Mouse (Mus musculus): ENCODE measurements at regions not wholly inside any gene's neighbourhood (a gene's known extent, or its start where the extent isn't known, plus 50 kb on each side); places are given as distances from the start of the nearest gene placed in this dataset.

DNA sequence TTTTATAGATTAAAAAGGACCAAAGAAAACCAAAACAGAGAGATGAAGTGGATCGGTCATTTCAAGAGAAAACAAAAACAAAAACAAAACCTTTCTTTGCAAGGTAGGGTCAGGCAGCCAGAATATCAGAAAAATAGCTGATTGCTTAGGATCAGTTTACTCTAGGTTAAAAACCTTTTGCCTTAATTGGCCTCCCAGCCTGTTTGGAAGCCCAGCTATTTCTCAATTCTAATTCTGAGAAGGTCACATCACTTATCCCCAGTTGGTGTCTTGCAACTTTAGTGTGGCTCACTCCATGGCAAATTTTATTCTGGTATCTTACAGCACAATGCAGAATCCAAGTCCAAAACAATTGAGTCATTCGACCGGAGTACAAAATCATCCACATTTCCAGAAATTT is 70.0 kb downstream of the 1190002N15Rik start:
- H3K36me3 ChIP-seq, result no peaks in the 10 kb centered on the region
- H3K9me3 ChIP-seq, result no peaks in the 10 kb centered on the region
- no peak for ATAC-seq (ENCODE audit: insufficient read depth, low FRiP score, low read depth)
- no peaks in the 10 kb centered on the region for H3K27me3 ChIP-seq (replicated peaks)
- no peak overlapping the region for H3K9ac ChIP-seq
- no peak overlapping the region for H3K4me2 ChIP-seq
- no peaks in the 10 kb centered on the region for H3K4me1 ChIP-seq
- 88% methylated on average over 3 of the region's 3 CpGs for WGBS
- H3K27ac ChIP-seq, result no peak overlapping the region
- H3K4me3 ChIP-seq (replicated peaks), result no peak overlapping the region

DNA sequence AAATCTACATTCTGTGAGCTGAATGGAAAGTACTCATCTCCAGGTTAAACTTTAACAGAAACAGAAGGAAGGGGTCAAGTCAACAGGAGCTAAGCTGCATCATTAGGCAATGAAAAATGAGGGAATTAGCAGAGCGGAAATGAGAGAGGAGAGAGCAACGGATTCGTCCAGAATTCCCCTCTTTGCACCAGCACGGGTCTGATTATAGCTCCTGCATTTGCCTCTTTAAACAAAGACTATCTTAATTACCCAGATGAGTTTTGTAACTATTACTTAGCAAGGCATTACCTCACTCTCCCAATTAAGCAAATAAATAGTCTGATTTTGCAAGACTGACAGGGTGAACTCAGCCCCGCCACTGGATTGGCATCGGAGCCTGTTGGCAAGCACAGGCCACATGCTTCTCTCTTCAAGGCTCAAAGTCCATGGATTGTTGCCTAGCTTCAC is 81.8 kb downstream of the 1190002N15Rik start:
- peak; percentile 39; the same call in 1 of the 2 replicates for ATAC-seq (ENCODE audit: insufficient read depth, low FRiP score, low read depth)
- Histone ChIP-seq H3K4me1 (no peaks in the 10 kb centered on the region), H3K27ac (no peak overlapping the region), H3K27me3 (replicated peaks) (no peaks in the 10 kb centered on the region), H3K4me2 (no peak overlapping the region), H3K9me3 (no peaks in the 10 kb centered on the region), H3K36me3 (no peaks in the 10 kb centered on the region), H3K4me3 (replicated peaks) (no peak overlapping the region), H3K9ac (no peak overlapping the region)
- WGBS, result 27% methylated on average over 6 of the region's 6 CpGs

DNA sequence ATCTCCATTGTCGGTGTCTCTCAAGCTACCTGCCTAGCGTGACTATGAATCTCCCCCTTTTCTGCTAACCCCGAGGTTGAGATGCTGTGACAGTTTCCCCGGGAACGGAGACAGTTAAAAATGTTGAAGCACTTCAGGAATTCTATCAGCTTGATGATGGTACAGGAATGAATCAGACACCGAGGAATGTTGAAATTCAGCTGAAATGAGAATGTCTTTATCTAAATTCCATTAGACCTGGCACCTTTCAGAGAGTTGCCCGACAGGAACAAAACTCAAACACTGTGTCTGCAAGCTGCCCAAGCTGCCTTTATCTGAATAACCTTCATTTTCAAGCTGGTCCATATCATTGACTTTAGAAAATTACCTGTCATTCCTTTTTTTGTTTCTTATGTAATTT is 82.4 kb downstream of the 1190002N15Rik start:
- no peaks in the 10 kb centered on the region for H3K9me3 ChIP-seq
- ATAC-seq (ENCODE audit: insufficient read depth, low FRiP score, low read depth), result no peak
- H3K4me1 ChIP-seq, result no peaks in the 10 kb centered on the region
- WGBS, result 49% methylated on average over 7 of the region's 7 CpGs
- H3K27ac ChIP-seq, result no peak overlapping the region
- no peak overlapping the region for H3K4me2 ChIP-seq
- H3K9ac ChIP-seq, result no peak overlapping the region
- H3K27me3 ChIP-seq (replicated peaks), result no peaks in the 10 kb centered on the region
- no peak overlapping the region for H3K4me3 ChIP-seq (replicated peaks)
- H3K36me3 ChIP-seq, result no peaks in the 10 kb centered on the region

DNA sequence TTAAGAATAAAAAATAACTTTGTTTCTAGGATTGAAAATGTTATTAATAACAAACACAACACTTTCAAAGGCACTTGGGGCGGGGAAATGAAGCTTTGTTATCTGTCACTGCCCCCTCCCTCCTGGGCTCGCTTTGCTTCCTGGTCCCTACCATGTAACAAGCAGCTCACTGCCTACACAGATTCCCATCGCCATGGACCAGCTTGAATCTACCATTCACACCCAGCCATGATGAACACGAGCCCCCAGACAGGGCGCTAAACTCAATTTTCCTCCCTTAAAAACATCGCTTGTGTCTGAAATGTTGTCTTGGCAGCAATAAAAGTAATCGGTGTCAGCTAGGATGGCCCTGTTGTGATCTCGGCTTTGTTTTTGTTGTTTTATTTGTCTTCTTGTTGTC is 88.0 kb downstream of the 1190002N15Rik start:
- no peak overlapping the region for H3K27ac ChIP-seq
- WGBS, result 74% methylated on average over 8 of the region's 8 CpGs
- H3K4me3 ChIP-seq (replicated peaks), result no peak overlapping the region
- H3K27me3 ChIP-seq (replicated peaks), result no peaks in the 10 kb centered on the region
- no peak overlapping the region for H3K9ac ChIP-seq
- no peak for ATAC-seq (ENCODE audit: insufficient read depth, low FRiP score, low read depth)
- no peaks in the 10 kb centered on the region for H3K36me3 ChIP-seq
- H3K4me1 ChIP-seq, result no peaks in the 10 kb centered on the region
- H3K9me3 ChIP-seq, result no peaks in the 10 kb centered on the region
- H3K4me2 ChIP-seq, result no peak overlapping the region

DNA sequence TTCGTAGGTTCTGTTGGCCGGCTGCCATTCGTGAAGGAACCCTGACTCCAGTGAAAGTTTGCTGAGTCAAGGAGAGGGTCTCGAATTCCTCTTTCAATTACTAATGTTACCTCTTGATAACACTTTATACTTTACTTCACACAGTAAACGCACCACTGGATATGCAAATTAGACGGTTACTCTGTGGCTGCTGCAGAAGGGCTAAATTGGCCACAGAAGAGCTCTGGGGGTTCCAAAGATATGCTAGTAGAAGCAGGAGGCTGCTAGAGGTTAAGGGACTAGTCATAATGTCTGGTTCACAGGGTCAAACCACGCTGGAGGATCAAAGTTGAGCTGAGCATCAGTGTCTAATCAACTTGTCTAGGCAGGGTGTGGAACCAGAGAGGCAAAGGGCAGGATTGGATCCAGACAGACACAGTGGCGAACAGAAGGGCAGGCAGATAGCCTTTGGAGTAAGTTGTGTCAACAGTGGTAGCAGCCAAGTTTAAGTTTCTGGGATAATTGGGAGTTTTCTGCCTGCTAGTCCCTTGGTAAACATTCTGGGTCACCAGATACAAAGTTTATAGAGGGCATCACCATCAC is 91.6 kb downstream of the 1190002N15Rik start:
- ATAC-seq (ENCODE audit: insufficient read depth, low FRiP score, low read depth), result no peak

DNA sequence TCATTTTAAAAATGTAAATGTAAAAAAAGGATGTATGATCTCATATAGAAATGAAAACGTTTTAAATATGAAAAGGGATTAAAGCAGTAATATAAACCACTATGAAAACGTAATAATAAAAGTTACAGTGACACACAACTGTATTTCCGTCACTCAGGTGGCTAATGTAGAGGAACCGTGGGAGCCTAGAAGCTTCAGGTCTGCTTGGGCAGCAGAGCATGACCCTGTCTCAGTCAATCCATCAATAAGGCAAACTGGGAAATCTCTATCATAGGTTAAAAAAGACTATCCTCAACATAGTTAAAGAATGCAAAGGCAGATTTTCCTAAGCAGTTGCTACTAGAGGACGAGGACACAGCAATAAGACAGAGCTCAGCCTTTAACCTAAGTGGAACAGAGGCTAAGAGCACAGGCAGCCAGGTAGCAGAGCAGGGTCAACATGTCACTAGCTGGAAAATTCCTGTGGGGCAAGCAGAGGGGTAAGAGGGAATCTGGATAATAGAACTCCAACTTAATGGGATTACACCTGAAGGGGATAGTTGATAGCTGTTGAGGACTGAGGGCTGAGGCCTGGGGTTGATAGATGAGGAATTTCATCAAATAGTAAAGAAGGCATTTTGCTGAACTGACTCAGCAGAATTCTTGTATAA is 93.6 kb downstream of the 1190002N15Rik start:
- H3K4me3 ChIP-seq (replicated peaks), result no peak overlapping the region
- H3K27me3 ChIP-seq (replicated peaks), result no peaks in the 10 kb centered on the region
- H3K36me3 ChIP-seq, result no peaks in the 10 kb centered on the region
- H3K4me1 ChIP-seq, result no peaks in the 10 kb centered on the region
- no peaks in the 10 kb centered on the region for H3K9me3 ChIP-seq
- 65% methylated on average over 5 of the region's 5 CpGs for WGBS
- no peak overlapping the region for H3K9ac ChIP-seq
- no peak for ATAC-seq (ENCODE audit: insufficient read depth, low FRiP score, low read depth)
- no peak overlapping the region for H3K27ac ChIP-seq
- H3K4me2 ChIP-seq, result no peak overlapping the region

More for the DNA sequence above, 91.6 kb downstream of the 1190002N15Rik start:
- no peak overlapping the region for H3K4me3 ChIP-seq (replicated peaks)
- H3K4me2 ChIP-seq, result no peak overlapping the region
- no peaks in the 10 kb centered on the region for H3K4me1 ChIP-seq
- WGBS, result 65% methylated on average over 8 of the region's 8 CpGs
- H3K27ac ChIP-seq, result no peak overlapping the region
- no peaks in the 10 kb centered on the region for H3K27me3 ChIP-seq (replicated peaks)
- no peak overlapping the region for H3K9ac ChIP-seq
- no peaks in the 10 kb centered on the region for H3K9me3 ChIP-seq
- no peaks in the 10 kb centered on the region for H3K36me3 ChIP-seq

DNA sequence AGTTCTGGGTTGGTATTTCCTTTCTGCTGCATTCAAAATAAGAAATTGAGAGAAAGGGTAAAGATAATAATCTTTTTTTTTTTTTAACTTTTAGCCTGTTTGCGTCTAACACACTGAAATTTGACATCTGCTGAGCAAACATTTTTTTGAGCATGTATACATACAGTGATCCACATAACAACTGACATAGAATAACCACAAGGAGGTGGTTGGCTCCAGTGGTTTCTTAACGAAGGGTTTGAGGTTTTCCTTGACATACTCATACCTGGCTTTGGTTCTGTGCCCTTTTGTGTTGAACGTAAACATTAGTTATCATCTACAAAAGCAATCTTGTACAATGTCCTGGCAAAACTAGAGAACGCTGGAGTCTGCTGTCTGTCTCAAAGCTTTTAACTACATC is 96.5 kb downstream of the 1190002N15Rik start:
- no peak overlapping the region for H3K27ac ChIP-seq
- H3K36me3 ChIP-seq, result no peaks in the 10 kb centered on the region
- H3K4me3 ChIP-seq (replicated peaks), result no peak overlapping the region
- 64% methylated on average over 4 of the region's 4 CpGs for WGBS
- no peak overlapping the region for H3K4me2 ChIP-seq
- ATAC-seq (ENCODE audit: insufficient read depth, low FRiP score, low read depth), result no peak
- no peak overlapping the region for H3K9ac ChIP-seq
- H3K4me1 ChIP-seq, result no peaks in the 10 kb centered on the region
- no peaks in the 10 kb centered on the region for H3K9me3 ChIP-seq
- no peaks in the 10 kb centered on the region for H3K27me3 ChIP-seq (replicated peaks)

DNA sequence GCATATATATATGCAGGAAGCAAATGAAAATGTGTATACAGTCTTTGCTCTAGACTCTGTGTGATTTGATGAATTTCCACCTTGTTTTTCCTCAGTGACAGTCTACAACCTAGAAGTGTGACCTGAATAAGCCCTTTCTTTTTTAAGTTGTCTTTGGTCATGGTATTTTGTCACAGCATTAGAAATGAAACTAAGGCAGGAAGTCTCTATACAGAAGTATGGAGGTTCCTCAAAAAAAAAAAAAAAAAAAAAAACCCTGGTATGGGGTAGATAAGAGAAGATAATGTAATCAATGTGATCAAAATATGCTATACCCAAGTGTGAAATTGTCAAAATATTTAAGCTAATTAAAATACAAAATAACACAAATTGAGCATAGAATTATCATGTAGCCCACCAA is 104.4 kb downstream of the 1190002N15Rik start:
- Histone ChIP-seq H3K4me2 (no peak overlapping the region), H3K4me1 (no peaks in the 10 kb centered on the region), H3K9me3 (no peaks in the 10 kb centered on the region), H3K36me3 (no peaks in the 10 kb centered on the region), H3K27me3 (replicated peaks) (no peaks in the 10 kb centered on the region), H3K9ac (no peak overlapping the region), H3K27ac (no peak overlapping the region), H3K4me3 (replicated peaks) (no peak overlapping the region)
- ATAC-seq (ENCODE audit: insufficient read depth, low FRiP score, low read depth), result no peak

DNA sequence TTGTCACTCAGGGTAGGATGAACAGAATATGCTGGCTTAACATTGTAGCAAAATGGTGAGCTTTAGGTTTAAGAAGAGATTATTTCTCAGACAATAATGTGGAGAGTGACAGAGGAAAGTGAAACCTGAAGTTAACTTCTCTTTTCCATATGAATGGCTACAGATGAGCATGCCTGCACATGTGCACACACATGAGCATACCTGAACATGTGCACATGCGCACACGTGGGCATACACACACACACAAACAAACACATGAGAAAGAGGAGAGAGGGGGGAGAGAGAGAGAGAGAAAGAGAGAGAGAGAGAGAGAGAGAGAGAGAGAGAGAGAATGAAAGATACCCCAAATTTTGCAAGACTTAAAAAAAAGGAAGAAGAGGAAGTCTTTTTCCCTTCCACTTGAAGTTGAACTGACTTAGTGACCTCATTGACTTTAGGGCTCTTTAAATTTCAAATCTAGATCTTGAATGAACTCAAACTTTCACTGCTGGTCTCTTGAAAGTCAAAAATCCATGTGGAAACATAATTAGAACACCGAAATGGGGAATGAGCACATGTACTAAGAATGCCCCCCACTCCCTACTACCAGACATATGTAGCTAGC is 105.6 kb downstream of the 1190002N15Rik start:
- H3K9ac ChIP-seq, result no peak overlapping the region
- no peaks in the 10 kb centered on the region for H3K27me3 ChIP-seq (replicated peaks)
- H3K4me3 ChIP-seq (replicated peaks), result no peak overlapping the region
- no peak for ATAC-seq (ENCODE audit: insufficient read depth, low FRiP score, low read depth)
- WGBS, result 84% methylated on average over 3 of the region's 3 CpGs
- H3K9me3 ChIP-seq, result no peaks in the 10 kb centered on the region
- no peak overlapping the region for H3K4me2 ChIP-seq
- H3K4me1 ChIP-seq, result no peaks in the 10 kb centered on the region
- H3K36me3 ChIP-seq, result no peaks in the 10 kb centered on the region
- H3K27ac ChIP-seq, result no peak overlapping the region

DNA sequence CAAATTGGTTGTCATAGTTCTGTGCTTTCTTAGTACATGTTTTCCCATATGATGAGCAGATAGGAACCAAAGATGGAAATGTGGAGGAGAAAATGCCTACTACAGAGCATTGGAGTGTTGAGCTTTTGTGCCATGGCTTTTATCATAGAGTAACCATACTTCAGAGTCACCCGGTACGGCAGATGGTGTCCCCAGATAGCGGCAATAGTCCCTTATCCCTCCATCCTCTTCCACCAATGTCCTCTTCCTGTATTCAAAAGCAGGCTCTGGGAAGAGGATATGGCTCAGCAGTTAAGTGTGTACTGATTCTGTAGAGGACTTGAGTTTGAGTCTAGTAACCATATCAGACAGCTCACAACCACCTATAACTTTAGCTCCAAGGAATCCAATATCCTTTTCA is 106.3 kb downstream of the 1190002N15Rik start:
- no peak for ATAC-seq (ENCODE audit: insufficient read depth, low FRiP score, low read depth)
- 94% methylated on average over 3 of the region's 3 CpGs for WGBS
- Histone ChIP-seq H3K4me2 (no peak overlapping the region), H3K9me3 (no peaks in the 10 kb centered on the region), H3K36me3 (no peaks in the 10 kb centered on the region), H3K4me3 (replicated peaks) (no peak overlapping the region), H3K27ac (no peak overlapping the region), H3K4me1 (no peaks in the 10 kb centered on the region), H3K9ac (no peak overlapping the region), H3K27me3 (replicated peaks) (no peaks in the 10 kb centered on the region)

DNA sequence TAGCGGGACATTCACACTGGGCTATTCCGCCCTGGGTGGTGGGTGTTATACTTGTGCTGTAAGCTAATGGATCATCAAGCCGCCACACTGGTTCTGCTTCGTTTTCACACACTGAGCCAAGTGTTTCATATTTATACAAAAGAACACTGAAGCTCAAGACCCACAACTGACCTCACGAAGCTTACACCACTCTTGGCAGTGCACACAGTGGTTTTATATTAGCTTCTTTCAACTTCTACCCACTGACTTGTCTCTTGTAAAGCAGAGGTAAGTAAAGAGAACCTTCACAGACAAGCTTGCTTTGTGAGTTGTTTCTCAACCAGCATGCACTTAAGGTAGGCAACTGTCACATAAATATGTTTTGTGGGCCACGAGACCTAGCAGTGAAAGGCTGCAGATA is 106.9 kb downstream of the 1190002N15Rik start:
- no peak overlapping the region for H3K4me2 ChIP-seq
- H3K9me3 ChIP-seq, result no peaks in the 10 kb centered on the region
- 82% methylated on average over 6 of the region's 6 CpGs for WGBS
- no peaks in the 10 kb centered on the region for H3K4me1 ChIP-seq
- no peak overlapping the region for H3K9ac ChIP-seq
- no peak for ATAC-seq (ENCODE audit: insufficient read depth, low FRiP score, low read depth)
- H3K27ac ChIP-seq, result no peak overlapping the region
- no peaks in the 10 kb centered on the region for H3K27me3 ChIP-seq (replicated peaks)
- H3K4me3 ChIP-seq (replicated peaks), result no peak overlapping the region
- H3K36me3 ChIP-seq, result no peaks in the 10 kb centered on the region

DNA sequence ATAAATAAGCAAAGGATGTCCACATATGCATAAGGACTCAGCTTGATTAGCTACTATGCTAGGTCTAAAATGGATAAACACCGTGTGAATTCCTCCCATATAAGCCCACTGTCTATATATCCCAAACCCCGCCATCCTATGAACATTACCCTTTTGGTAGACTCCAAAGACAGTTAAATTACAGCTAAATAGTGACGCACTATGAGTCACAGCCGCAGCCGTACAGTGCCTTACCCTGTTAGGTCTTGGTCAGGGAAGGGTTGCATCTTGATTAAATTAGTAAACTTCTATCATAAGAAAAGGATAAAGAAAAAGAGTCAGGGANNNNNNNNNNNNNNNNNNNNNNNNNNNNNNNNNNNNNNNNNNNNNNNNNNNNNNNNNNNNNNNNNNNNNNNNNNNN is 111.1 kb downstream of the 1190002N15Rik start:
- 89% methylated on average over 5 of the region's 5 CpGs for WGBS
- H3K27me3 ChIP-seq (replicated peaks), result no peaks in the 10 kb centered on the region
- H3K4me1 ChIP-seq, result no peaks in the 10 kb centered on the region
- no peak overlapping the region for H3K4me2 ChIP-seq
- no peak for ATAC-seq (ENCODE audit: insufficient read depth, low FRiP score, low read depth)
- no peak overlapping the region for H3K9ac ChIP-seq
- H3K4me3 ChIP-seq (replicated peaks), result no peak overlapping the region
- no peaks in the 10 kb centered on the region for H3K36me3 ChIP-seq
- no peak overlapping the region for H3K27ac ChIP-seq
- H3K9me3 ChIP-seq, result no peaks in the 10 kb centered on the region

All from stomach, embryonic 15.5 days (tissue).